Mouse (Mus musculus): ENCODE data around the gene Prdm15. TPM values are rescaled to one million over a fixed set of nuclear protein-coding genes. Genes with fewer than 3 reads are reported as not detected.

Gene Prdm15
- polyA plus RNA-seq, 1 experiment from 2014 or later, result 2.9 TPM

GRCm38 (mm10) chr16:97863932-97864467 is 12.3 kb upstream of the Prdm15 start:
- H3K4me2 ChIP-seq, result no peak overlapping the region
- ATAC-seq (ENCODE audit: low read depth) (no peak), DNase-seq (no peak)
- no peak overlapping the region for H3K9ac ChIP-seq
- peaks cover 5% of the 10 kb centered on the region; the same call in 1 of the 2 replicates for H3K36me3 ChIP-seq
- H3K4me1 ChIP-seq (replicated peaks), result no peaks in the 10 kb centered on the region
- H3K4me3 ChIP-seq (replicated peaks), result no peak overlapping the region
- H3K27ac ChIP-seq, result no peak overlapping the region
- H3K27me3 ChIP-seq, result no peaks in the 10 kb centered on the region
- no peaks in the 10 kb centered on the region for H3K9me3 ChIP-seq (replicated peaks)
- 59% methylated on average over 3 of the region's 3 CpGs for WGBS (ENCODE audit: insufficient replicate concordance)

DNA sequence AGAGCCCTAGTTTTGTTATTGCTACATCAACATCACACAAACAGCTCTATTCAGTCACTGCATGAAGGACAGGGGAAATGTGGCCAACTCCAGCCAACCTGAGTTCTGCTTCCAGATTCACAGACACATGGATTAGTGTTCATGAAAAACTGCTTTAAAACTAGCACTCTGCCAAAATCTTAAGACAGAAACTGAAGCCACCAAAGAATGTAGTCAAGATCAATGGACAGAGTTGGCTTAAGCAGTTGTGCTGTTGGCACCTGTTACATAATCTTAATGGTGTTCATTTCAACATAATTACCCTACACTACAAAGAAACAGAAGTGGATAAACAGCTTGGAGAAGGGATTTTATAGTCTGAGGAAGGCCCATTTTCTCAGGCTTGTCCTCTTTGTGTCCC is 4.4 kb upstream of the Prdm15 start:
- H3K4me2 ChIP-seq, result no peak overlapping the region
- peaks cover 6% of the 10 kb centered on the region; the same call in 1 of the 2 replicates for H3K36me3 ChIP-seq
- no peaks in the 10 kb centered on the region for H3K9me3 ChIP-seq (replicated peaks)
- ATAC-seq (ENCODE audit: low read depth) (no peak), DNase-seq (no peak)
- no peaks in the 10 kb centered on the region for H3K27me3 ChIP-seq
- no peak overlapping the region for H3K4me3 ChIP-seq (replicated peaks)
- H3K4me1 ChIP-seq (replicated peaks), result peaks cover 19% of the 10 kb centered on the region
- no peak overlapping the region for H3K27ac ChIP-seq
- no peak overlapping the region for H3K9ac ChIP-seq

GRCm38 (mm10) chr16:97851061-97851740 is 449 bp downstream of the Prdm15 start:
- peaks cover 8% of the 10 kb centered on the region; the same call in 1 of the 2 replicates for H3K36me3 ChIP-seq
- DNase-seq, result peak; percentile 74
- peak overlapping the region; percentile 98 for H3K9ac ChIP-seq
- H3K9me3 ChIP-seq (replicated peaks), result no peaks in the 10 kb centered on the region
- no peaks in the 10 kb centered on the region for H3K27me3 ChIP-seq
- peak overlapping the region; percentile 89 for H3K4me2 ChIP-seq
- H3K4me1 ChIP-seq (replicated peaks), result peaks cover 60% of the 10 kb centered on the region
- WGBS (ENCODE audit: insufficient replicate concordance), result 1% methylated on average over 77 of the region's 77 CpGs
- peak overlapping the region; percentile 97 for H3K4me3 ChIP-seq (replicated peaks)
- peak overlapping the region; percentile 92 for H3K27ac ChIP-seq
- peak; percentile 84 for ATAC-seq (ENCODE audit: low read depth)

DNA sequence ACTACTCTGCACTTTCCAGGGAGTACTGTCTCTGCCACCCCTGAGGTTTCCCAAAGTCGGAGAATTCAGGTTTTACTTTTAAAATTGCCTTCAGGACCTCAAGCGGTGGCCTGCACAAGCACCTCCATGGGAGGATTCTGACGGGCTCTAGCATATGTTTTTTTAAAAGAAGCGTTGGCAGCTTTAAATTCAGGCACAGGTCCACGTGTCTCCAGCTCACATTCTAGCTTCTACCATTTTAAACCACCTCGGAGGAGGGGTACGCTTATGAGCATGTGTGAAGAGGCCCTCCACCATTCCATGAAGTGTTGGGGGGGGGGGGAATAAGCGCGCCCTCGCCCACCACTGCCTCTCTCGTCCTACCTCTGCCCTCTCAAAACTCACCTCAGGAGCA is 986 bp downstream of the Prdm15 start:
- peak; percentile 11 for DNase-seq

DNA sequence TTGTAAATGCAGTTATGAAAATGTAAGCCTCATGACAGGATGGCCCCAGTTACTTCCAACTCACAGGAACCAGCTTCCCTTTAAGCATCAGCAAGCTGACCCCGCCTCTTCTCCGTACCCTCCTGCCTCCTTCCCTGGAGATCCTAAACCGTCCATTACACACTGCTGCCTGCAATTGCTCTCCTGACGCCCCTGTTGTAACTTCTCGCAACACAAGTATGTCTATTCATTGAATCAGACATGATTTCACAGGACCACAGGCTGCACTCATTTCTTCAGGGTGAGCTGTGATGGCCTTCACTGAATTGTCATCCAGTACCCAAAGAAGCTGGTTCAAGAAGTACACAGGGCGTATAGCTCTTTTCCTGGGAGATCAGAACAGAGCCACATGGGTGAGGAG is 2.8 kb downstream of the Prdm15 start:
- WGBS (ENCODE audit: insufficient replicate concordance), result 78% methylated on average over 6 of the region's 6 CpGs
- no peaks in the 10 kb centered on the region for H3K27me3 ChIP-seq
- no peak for DNase-seq
- no peak overlapping the region for H3K4me3 ChIP-seq (replicated peaks)
- ATAC-seq (ENCODE audit: low read depth), result no peak
- H3K4me1 ChIP-seq (replicated peaks), result peaks cover 69% of the 10 kb centered on the region
- H3K9ac ChIP-seq, result no peak overlapping the region
- H3K9me3 ChIP-seq (replicated peaks), result no peaks in the 10 kb centered on the region
- H3K36me3 ChIP-seq, result peaks cover 8% of the 10 kb centered on the region; the same call in 1 of the 2 replicates
- no peak overlapping the region for H3K4me2 ChIP-seq
- no peak overlapping the region for H3K27ac ChIP-seq

More for the DNA sequence above, 986 bp downstream of the Prdm15 start:
- WGBS (ENCODE audit: insufficient replicate concordance), result under 1% methylated on average over 11 of the region's 11 CpGs
- peak overlapping the region; percentile 98 for H3K9ac ChIP-seq
- H3K27ac ChIP-seq, result peak overlapping the region; percentile 92
- H3K4me2 ChIP-seq, result peak overlapping the region; percentile 89
- H3K4me3 ChIP-seq (replicated peaks), result peak overlapping the region; percentile 97
- no peaks in the 10 kb centered on the region for H3K9me3 ChIP-seq (replicated peaks)
- H3K36me3 ChIP-seq, result peaks cover 8% of the 10 kb centered on the region; the same call in 1 of the 2 replicates
- no peak for ATAC-seq (ENCODE audit: low read depth)
- H3K4me1 ChIP-seq (replicated peaks), result peaks cover 65% of the 10 kb centered on the region
- H3K27me3 ChIP-seq, result no peaks in the 10 kb centered on the region

DNA sequence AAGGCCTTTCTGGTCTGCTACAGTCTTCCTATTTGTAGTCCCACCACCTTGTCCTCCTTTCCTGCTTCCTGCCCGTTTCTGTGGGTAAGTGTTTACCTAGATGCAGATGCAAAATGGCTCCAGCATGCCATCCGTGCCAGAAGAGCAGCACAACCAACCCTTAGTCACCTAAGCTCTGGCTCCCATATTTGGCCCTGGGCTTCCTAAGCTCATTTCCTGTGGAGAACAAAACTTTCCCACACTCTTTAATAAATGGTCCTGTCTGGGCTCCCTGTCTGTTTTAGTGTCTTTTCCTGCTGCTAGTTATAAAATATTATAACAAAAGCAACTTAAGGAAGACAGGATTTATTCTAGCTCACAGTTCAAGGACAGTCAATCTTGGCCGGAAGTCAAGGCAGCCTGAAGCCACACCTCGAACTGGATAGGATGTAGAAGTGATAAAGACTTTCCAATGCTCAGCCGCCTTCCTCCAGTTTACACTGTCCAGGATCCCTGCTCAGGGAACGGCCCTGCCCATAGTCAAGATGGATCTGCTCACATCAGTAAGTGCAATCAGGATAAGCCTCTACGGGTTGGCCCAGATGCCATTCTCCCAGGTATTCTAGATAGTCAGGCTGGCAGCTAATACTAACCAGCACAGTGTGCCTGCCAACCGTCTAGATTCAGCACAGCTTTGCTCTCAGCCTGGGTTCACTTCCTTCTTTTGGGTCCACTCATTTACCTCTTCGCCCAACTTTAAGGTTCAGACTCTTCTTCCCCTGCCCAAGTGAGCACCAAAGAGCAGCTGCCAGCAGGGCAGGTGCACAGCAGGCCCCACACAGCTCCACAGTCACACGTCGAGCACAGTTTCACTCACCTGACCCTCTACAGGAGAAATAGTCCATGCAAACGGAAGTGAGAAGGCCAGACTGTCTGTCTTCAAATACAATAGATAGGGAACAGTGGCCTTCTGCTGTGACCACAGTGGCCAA is 6.4 kb downstream of the Prdm15 start:
- H3K27me3 ChIP-seq, result no peaks in the 10 kb centered on the region
- H3K9ac ChIP-seq, result no peak overlapping the region
- WGBS (ENCODE audit: insufficient replicate concordance), result 61% methylated on average over 12 of the region's 12 CpGs
- DNase-seq, result no peak
- ATAC-seq (ENCODE audit: low read depth), result no peak
- H3K27ac ChIP-seq, result 0 out of 2 replicates have a peak overlapping the region, but pooled peaks have one; percentile 31
- no peak overlapping the region for H3K4me2 ChIP-seq
- no peak overlapping the region for H3K4me3 ChIP-seq (replicated peaks)
- H3K4me1 ChIP-seq (replicated peaks), result peaks cover 42% of the 10 kb centered on the region
- H3K36me3 ChIP-seq, result peaks cover 14% of the 10 kb centered on the region; the same call in 1 of the 2 replicates
- no peaks in the 10 kb centered on the region for H3K9me3 ChIP-seq (replicated peaks)

GRCm38 (mm10) chr16:97832154-97832553 is 19.5 kb downstream of the Prdm15 start:
- DNase-seq (no peak), ATAC-seq (ENCODE audit: low read depth) (no peak)
- H3K4me1 ChIP-seq (replicated peaks), result no peaks in the 10 kb centered on the region
- no peaks in the 10 kb centered on the region for H3K27me3 ChIP-seq
- 75% methylated on average over 3 of the region's 3 CpGs for WGBS (ENCODE audit: insufficient replicate concordance)
- no peak overlapping the region for H3K4me2 ChIP-seq
- no peak overlapping the region for H3K4me3 ChIP-seq (replicated peaks)
- no peak overlapping the region for H3K27ac ChIP-seq
- no peak overlapping the region for H3K9ac ChIP-seq
- no peaks in the 10 kb centered on the region for H3K9me3 ChIP-seq (replicated peaks)
- peaks cover 90% of the 10 kb centered on the region for H3K36me3 ChIP-seq

GRCm38 (mm10) chr16:97828207-97828606 is 23.4 kb downstream of the Prdm15 start:
- H3K4me3 ChIP-seq (replicated peaks), result no peak overlapping the region
- DNase-seq (no peak), ATAC-seq (ENCODE audit: low read depth) (no peak)
- no peak overlapping the region for H3K9ac ChIP-seq
- peaks cover 8% of the 10 kb centered on the region; the same call in 1 of the 2 replicates for H3K4me1 ChIP-seq (replicated peaks)
- H3K4me2 ChIP-seq, result no peak overlapping the region
- no peaks in the 10 kb centered on the region for H3K9me3 ChIP-seq (replicated peaks)
- no peaks in the 10 kb centered on the region for H3K27me3 ChIP-seq
- 89% methylated on average over 1 of the region's 1 CpGs for WGBS (ENCODE audit: insufficient replicate concordance)
- H3K27ac ChIP-seq, result no peak overlapping the region
- H3K36me3 ChIP-seq, result peaks cover 64% of the 10 kb centered on the region

- WGBS (ENCODE audit: insufficient replicate concordance), result 72% methylated on average over 6 of the region's 6 CpGs
- ATAC-seq (ENCODE audit: low read depth) (no peak), DNase-seq (no peak)
- no peak overlapping the region for H3K4me2 ChIP-seq
- peaks cover 12% of the 10 kb centered on the region; the same call in 1 of the 2 replicates for H3K4me1 ChIP-seq (replicated peaks)
- H3K27ac ChIP-seq, result no peak overlapping the region
- no peak overlapping the region for H3K4me3 ChIP-seq (replicated peaks)
- no peak overlapping the region for H3K9ac ChIP-seq
- peaks cover 58% of the 10 kb centered on the region for H3K36me3 ChIP-seq
- no peaks in the 10 kb centered on the region for H3K9me3 ChIP-seq (replicated peaks)
- H3K27me3 ChIP-seq, result no peaks in the 10 kb centered on the region
Observed at GRCm38 (mm10) chr16:97823311-97824007, 28.2 kb downstream of the Prdm15 start.

GRCm38 (mm10) chr16:97819532-97819931 is 32.1 kb downstream of the Prdm15 start:
- DNase-seq, result no peak
- H3K9me3 ChIP-seq (replicated peaks), result no peaks in the 10 kb centered on the region
- H3K4me1 ChIP-seq (replicated peaks), result peaks cover 12% of the 10 kb centered on the region; the same call in 1 of the 2 replicates
- WGBS (ENCODE audit: insufficient replicate concordance), result 29% methylated on average over 4 of the region's 4 CpGs
- H3K4me3 ChIP-seq (replicated peaks), result no peak overlapping the region
- H3K27me3 ChIP-seq, result no peaks in the 10 kb centered on the region
- ATAC-seq (ENCODE audit: low read depth), result 0 out of 2 replicates have a peak, but pooled peaks have one; percentile 34
- H3K9ac ChIP-seq, result no peak overlapping the region
- H3K27ac ChIP-seq, result peak overlapping the region; percentile 48
- H3K4me2 ChIP-seq, result no peak overlapping the region
- peaks cover 72% of the 10 kb centered on the region for H3K36me3 ChIP-seq
